Mouse (Mus musculus) common myeloid progenitor, adult 5-6 weeks (primary cell): ENCODE results near the gene Casc4. TPM values are rescaled to one million over a fixed set of nuclear protein-coding genes. Genes with fewer than 3 reads are reported as not detected.
"Not testable (repeated sequence)": the region's sequence is repeated elsewhere in the genome, so short reads cannot be mapped to it uniquely, and the experiment has no call there.

ENCODE experiments used
- ATAC-seq: replicated peaks from 2 replicates; pipeline ENCODE4 v1.8.0; 2016; ENCODE audit warnings: low read depth, mild to moderate bottlenecking, moderate TSS enrichment, inconsistent platforms; ENCODE audit not compliant: poor library complexity, severe bottlenecking
- total RNA-seq: library from RNA; stranded (forward); fragments of 200-1000, 187-1606 nt; gene quantifications from 2 replicates; pipeline ENCODE4 v1.2.3, GENCODE M21; 2017

Gene Casc4
- total RNA-seq, 1 experiment from 2014 or later, result 28.7 TPM

DNA sequence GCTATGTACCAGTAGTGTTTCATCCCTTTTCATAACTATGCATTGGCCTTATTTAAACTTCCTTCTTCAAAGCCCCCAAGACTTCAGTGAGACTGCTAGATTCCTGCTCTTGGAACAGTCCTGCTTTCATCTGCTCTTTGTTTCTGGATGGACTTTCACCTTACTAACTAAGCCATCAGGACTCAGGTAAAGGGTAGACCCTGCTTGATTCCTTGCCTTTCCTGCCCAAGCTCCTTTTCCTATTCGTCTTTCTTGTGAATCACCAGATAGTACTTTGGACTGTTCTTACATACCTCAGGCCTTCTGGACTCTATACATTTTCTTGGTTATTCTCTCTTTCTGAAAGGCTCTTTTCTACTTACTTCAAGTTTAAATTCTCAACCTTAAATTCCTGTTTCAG, 30.1 kb downstream of the Casc4 start:
- ATAC-seq, result no peak

DNA sequence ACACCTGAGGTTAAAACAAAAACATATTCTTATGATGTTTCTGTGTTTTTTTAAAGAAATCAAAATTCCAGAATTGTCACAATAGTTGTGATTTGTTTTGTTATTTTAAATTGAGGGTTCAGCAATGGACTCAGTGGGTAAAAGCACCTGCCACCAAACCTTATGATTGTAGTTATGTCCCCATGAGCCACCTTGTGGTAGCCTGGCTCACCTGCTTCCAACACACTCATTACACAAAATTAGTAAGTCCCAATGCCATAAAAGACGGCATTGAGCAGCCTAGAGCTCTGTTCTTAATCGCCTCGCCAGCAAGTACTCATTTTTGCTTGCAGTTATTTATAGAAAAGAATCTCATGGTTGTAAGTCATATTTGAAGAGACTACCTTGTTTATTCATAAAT, 43.2 kb downstream of the Casc4 start:
- no peak for ATAC-seq

DNA sequence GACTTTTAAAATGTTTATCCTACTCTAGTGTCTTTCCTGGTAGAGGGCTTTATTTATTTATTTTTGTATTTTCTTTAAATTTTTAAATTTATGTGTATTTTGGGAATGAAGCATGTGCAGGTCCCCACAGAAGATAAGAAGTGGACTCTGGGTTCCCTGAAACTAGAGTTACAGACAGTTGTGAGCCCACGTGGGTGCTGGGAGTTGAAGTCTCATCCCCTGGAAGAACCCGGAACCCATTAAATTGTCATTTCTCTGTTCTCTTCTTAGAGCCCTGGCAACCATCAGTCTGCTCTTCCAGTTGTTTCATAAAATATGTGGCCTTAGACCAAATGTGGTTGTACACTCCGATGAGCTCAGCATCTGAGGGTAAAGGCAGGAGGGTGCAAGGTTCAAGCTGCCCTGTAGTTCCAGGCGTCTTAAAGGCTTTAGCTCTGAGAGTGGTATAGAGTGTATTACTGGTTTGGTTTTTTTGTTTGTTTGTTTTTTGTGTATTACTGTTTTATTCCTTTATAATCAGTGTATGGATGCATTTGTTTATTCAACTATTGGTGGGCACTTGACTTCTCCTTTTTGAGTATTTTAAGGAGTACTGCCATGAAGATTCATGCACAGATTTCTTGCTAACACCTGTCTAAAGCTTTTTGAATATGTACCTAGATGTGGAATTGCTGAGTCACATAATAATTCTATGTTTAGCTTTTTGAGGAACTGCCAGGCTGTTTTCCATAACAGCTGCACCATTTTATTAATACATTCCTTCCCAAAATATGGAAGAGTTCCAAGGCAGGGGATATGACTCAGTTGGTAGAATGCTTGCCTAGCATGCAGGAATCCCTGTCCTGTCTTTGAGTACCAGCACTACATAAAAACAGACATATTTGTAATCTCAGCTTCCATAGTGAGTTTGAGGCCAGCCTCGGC, 49.5 kb downstream of the Casc4 start:
- ATAC-seq, result no peak

DNA sequence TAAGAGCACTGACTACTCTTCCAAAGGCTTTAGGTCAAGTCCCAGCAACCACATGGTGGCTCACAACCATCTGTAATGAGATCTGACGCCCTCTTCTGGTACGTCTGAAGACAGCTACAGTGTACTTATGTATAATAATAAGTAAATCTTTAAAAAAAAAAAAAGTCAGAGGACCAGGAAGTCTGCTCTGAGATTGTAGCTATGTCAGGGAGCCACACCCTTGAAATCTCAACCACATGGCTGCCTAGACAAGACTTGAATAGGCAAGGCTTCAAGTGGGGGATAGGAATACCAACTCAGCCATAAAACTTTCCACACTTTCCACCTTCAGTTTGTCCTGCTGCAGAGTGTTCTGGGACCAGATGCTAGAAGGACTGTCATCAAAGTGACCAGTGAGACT, 70.9 kb downstream of the Casc4 start:
- ATAC-seq, result not testable (repeated sequence)

DNA sequence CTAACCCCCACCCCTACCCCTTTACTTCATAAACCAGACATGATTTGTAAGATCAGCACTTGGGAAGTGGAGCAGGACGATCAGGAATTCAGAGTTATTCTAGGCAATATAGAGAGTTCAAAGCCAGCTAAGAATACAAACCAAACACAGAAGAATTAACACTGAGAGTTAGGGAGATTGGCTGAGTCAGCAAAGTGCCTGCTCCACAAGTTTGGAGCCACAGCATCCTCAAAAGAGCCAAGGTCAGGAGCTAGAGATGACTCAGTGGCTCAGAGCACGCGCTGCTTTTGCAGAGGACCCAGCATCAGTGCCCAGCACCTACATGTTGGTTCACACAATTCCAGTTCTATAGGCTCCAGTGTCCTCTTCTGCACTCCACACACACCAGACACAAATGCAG, 76.6 kb downstream of the Casc4 start:
- no peak for ATAC-seq

DNA sequence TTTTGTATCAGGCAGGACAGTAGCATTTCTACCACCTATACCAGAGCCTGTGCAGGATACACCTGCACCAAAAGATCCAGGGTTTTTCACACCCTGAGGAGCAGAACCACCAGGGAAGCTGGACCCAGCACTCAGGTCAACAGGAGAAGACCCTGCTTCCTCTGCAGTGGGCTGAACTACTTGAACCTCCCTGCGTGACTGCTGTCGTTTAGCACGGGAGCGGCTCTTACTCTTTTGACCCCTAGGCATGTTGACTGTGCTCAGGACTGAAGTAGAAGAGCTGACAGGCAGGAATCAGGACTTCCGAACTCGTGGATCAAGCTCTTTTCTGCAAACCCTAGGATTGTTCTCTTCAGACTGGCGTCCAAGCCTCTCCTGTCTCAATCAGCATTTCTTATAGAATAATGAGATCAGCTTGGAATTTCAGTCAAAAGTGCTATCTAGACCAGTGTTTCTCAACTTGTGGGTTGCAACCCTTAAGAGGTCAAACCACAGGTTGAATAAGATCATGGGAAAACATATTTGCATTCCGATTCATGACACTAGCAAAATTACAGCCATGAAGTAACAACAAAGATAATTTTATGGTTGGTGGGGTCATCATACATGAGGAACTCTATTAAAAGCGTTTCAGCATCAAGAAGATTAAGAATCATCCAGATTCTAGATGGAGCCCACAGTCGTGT, 88.3 kb downstream of the Casc4 start:
- 0 out of 2 replicates have a peak, but pooled peaks have one; percentile 3 for ATAC-seq

DNA sequence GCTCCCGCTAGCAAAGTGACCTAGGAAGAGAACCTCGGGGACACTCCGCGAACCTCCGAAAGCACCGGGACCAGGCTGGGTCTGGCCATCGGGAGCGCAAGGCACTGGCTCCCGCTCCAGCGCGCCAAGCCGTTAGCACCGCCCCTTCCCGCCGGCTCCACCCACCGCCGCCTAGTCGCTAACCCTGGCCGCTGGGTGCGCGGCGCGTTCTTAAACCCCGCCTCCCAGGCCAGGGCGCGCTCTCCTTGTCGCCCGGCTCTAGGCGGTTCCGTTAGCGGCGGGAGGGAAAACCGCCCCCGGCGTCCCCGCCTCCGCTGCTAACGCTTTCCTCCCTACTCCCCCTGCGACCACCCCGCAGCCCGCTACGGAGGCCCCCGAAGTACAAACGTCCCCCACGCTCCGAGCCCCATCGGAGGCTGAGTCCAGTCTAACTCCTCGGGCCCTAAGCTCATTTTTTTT, 89.0 kb downstream of the Casc4 start, which contains the start of the genes Ctdspl2 and Mageb3:
Gene Ctdspl2 (plus strand): TSS at position 237 of the 459 bp plus-strand sequence.
Gene Mageb3 (minus strand): TSS at position 328 of the 459 bp plus-strand sequence.
- peak; percentile 88 for ATAC-seq

DNA sequence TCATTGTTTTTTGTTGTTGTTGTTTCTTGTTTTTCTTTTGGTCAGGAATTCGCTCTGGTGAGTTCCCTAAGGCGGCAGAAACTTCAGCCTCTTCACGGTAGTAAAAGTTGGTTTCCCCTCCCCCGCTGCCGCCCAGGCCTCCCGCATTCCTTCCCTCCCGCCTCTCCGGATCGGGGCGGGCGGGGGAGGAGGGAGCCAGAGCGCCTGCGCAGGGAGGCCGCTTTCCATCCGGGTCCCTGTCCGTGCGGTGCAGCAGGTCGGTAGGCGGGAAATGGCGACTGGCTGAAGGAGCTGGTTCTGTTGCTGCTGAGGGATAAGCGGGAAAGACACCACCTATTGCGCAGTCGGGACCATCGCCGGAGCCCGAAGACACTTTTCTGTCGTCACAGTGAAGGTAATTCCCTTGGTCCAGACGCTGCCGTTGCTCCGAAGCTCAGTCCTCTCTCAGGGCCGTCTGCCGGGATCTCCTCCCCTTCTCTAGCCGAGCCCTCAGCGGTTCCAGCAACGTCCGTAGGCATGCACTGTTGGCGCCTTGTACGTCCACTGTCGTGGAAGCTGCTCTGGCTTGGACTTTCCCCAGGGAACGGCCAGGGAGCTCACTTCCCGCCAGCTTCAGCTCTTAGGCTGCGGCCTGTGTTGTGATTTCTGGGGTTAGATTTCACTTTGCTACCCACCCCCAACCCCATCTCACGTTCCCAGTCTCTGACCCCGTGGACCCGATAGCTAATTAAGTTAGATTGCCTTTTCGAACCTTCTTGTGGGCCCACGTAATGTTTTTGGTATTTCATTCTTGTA, 89.7 kb downstream of the Casc4 start:
- peak; percentile 79 for ATAC-seq

DNA sequence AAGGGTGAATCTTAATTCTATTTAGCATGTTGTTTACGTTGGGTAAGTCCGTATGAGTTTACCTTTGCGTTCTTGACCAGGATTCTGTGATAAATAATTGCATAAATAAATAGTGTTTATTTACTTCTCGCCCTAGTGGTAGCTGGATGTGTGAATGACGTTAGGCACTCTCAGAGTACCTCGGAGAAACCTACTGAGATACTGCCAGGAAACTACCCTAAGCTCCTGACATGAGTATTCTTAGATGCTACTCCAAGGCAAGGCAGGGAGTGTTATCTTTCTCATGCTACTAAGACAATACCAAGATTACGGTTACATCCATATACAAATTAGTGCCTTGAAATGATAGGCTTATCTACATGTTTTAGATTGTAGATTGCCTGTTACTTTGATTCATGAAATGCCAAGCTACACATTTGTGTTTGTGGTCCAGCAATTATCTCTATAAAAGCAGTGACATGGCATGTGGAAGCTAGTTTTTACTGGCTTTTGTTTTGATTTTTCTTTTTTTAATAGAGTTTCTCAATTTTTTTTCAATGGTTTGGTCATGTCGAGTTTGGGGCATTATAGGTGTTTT, 90.5 kb downstream of the Casc4 start:
- no peak for ATAC-seq

Other genes with a start within 250 kb of the Casc4 start
- not detected in 2 replicates for gene Frmd5, start 59.9 kb upstream of the Casc4 start, total RNA-seq
- 72.6 and 94.4 TPM in 2 replicates for gene Ctdspl2, start 89.0 kb downstream of the Casc4 start, total RNA-seq
- 0.73 TPM in 1 of 2 replicates, not detected in the other for gene Mageb3, start 89.1 kb downstream of the Casc4 start, total RNA-seq
- gene Eif3j1, start 161.6 kb downstream of the Casc4 start, total RNA-seq, result 42.5 and 44.9 TPM in 2 replicates